Mouse (Mus musculus) monocyte, adult 2 months (primary cell): ENCODE results near the gene Gm49380.

Experiments used
- DNase-seq, 2 experiments: peaks; one replicate each; pipeline ENCODE4 v3.0.0; 2022; ENCODE audit warnings: low spot score in 2 of 2, low read depth in 1 of 2

Gm49380 gene

DNA sequence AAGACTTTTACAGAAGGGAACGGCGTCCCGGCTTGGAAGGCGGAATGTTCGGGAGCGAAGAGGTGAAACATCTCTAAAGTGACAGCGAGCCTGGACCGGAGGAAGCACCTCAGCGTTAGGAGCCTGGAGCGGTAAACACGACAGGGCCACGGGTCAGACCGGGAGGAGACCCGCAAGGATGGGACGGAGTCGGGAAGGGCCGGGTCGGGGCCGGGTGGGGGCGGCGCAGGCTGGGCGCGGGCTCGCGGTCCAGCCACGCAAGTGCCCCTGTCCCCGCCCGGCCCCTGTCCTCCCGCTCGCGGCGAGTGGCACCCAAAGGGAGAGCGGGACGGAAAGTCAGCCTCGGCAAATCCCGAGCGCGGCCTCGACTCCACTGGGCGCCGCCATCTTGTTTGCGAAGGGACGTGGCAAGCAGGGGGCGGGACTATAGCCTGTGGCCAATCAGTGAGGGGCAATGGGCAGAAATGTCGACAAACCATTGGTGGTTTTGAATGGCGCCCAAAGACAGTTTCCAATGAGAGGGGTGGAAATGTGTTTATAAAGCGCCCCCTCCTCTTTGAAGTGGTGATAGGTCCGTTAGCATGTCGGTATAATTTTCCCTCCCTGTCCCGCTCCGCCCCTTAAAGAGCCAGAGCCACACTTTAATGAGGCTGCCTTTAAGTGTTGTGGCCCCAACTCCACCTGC is at the start of gene Gm49380, which contains the start of gene Rnf26:
Gene Gm49380, minus strand, starts transcription at position 396 of the 685 bp plus-strand sequence.
Gene Rnf26, minus strand, starts transcription at position 413 of the 685 bp plus-strand sequence.
- DNase-seq: peak; percentile 88 to 89

GRCm38 (mm10) chr9:44159886-44160285 is 46.6 kb upstream of the Gm49380 start:
- no peak for DNase-seq

DNA sequence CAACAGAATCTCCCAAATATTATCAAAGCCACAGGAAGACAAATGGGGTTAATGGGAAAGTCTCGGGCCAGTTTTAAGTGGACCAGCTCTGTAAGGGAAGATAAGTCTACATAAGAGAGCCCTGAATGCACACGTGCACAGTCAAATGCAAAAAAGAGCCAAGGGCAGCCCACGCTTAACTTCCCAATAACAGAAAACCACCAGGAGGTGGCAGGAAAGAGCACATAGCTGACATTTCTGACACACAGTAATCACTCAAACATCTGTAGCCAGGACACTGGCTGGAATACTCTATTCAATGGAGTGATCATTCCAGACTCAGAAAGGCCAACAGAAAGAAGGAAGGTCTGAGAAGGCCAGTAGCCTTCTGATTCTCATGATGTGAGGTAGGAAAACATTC is 34.0 kb upstream of the Gm49380 start:
- DNase-seq: no peak

- no peak for DNase-seq
Observed at GRCm38 (mm10) chr9:44144718-44145060, 31.4 kb upstream of the Gm49380 start.

GRCm38 (mm10) chr9:44144023-44144717 is 30.9 kb upstream of the Gm49380 start:
- no peak for DNase-seq

- DNase-seq: no peak
Observed at GRCm38 (mm10) chr9:44143421-44143820, 30.1 kb upstream of the Gm49380 start.

- no peak for DNase-seq
Observed at GRCm38 (mm10) chr9:44141951-44142350, 28.7 kb upstream of the Gm49380 start.

- DNase-seq: no peak
Observed at GRCm38 (mm10) chr9:44137846-44138245, 24.5 kb upstream of the Gm49380 start.

- no peak for DNase-seq
Observed at GRCm38 (mm10) chr9:44135731-44136411, 22.6 kb upstream of the Gm49380 start.

- DNase-seq: no peak
Observed at GRCm38 (mm10) chr9:44134851-44135730, 21.8 kb upstream of the Gm49380 start.

GRCm38 (mm10) chr9:44134101-44134850 is 21.0 kb upstream of the Gm49380 start, which contains the start of gene Mcam:
Gene Mcam (plus strand): TSS chr9:44134469.
- DNase-seq: no peak

- DNase-seq: no peak
Observed at GRCm38 (mm10) chr9:44133287-44133686, 20.0 kb upstream of the Gm49380 start.

DNA sequence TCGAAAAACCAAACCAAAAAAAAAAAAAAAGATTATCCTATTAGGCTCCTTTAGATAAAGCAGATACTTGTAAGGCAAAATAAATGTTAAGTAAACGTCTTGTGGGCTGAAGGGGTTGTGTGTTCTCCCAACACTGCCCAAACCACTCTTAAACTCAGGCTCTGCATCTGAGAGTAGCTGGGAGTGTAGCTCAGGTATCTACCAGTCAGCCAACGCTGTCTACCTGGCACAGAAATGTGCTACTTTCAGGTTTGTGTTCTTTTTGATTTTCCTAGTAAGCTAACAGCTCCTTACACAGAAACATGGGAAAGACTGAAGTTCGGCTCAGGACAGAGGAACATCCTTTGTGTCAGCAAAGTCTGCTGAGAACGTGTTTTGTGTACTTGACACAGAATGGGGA is 18.9 kb upstream of the Gm49380 start:
- DNase-seq: no peak

- no peak for DNase-seq
Observed at GRCm38 (mm10) chr9:44131276-44131590, 17.9 kb upstream of the Gm49380 start.

GRCm38 (mm10) chr9:44130581-44131275 is 17.4 kb upstream of the Gm49380 start:
- no peak for DNase-seq

DNA sequence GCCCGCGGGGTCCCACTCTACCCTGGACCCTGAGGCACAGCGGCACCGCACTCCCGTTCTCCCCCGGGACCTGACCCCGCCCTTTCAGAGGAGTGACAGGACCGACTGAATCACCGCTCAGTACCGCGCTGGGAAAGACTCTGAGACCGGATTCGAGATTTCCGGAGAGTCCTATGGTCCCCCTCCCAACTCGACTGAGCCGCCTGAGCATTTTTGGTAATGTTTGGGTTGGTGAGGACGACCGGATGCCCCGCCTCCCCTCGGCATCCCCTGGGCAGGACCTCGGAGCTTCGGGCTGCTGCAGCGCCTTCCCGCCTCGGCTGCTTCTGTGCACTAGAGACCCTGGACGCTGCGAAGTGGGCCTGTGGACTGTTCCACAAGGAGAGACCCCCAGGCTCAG is 16.7 kb upstream of the Gm49380 start:
- DNase-seq: no peak

- DNase-seq: no peak
Observed at GRCm38 (mm10) chr9:44129633-44130032, 16.3 kb upstream of the Gm49380 start.

DNA sequence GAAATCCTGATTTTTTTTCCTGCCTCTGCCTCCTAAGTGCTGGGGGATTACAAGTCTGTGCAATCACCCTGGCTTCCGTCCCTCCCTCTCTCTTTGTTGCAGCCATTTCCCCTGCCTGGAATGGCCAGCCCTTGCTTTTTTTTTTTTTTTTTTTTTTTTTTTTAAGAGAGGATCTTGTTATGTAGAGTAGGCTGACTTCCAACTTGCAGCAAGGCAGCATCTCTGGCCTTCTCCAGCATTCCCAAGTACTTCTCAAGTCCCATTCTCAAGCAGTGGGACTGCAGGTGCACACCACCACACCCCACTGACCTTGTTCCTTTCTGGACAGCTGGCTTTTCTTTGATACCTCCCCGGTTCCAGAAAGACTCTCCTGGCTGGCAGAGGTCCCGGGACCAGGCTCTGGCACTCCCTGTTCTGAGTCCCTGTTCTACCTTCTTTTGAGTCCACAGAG is 14.1 kb upstream of the Gm49380 start:
- DNase-seq: no peak

DNA sequence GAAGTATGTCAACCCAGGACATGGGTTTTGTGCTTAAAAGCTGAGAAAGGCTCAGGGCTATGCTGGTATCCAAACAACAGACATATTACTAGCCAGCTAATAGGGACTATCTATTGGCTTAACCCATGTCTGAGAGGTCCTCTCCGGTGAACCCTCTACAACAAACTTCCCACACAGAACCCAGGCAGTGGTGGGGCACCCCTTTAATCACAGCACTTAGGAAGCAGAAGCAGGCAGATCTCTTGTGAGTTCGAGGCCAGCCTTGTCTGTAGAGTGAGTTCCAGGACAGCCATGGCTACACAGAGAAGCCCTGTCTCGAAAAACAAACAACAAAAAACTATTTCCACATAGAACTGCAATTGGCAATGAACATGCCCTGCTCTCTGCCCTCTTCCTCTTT is 13.4 kb upstream of the Gm49380 start:
- DNase-seq: no peak
